In genomic region chr3:96563911-96564632, GRCm38 (mm10) we compare ENCODE assay signal across 8 mouse cellular contexts. TPM values are rescaled to one million over a fixed set of nuclear protein-coding genes. Genes with fewer than 3 reads are reported as not detected.
A peak's percentile ranks its signal among the peaks of the same experiment; 100 is the strongest.
DNase-seq lines count a peak whose midpoint lies in the region; ATAC-seq and TF ChIP-seq lines count a peak whose summit lies in the region.

No protein-coding gene starts in this region.

- H3K27ac ChIP-seq in embryonic facial prominence, embryonic 15.5 days (replicated peaks): peak overlapping the region; percentile 48; the same call in 1 of the 2 replicates
- H3K27ac ChIP-seq in thymus, adult 2 months (ENCODE audit: control insufficient read depth, insufficient read depth, low read length): no peak overlapping the region
- H3K27ac ChIP-seq in forebrain, postnatal 0 days (ENCODE audit: low read depth, low read length): no peak overlapping the region

- no peak overlapping the region for H3K4me2 ChIP-seq in embryonic facial prominence, embryonic 15.5 days (replicated peaks)
- no peak overlapping the region for H3K4me2 ChIP-seq in forebrain, postnatal 0 days (ENCODE audit: low read depth)

- H3K27me3 ChIP-seq in embryonic facial prominence, embryonic 15.5 days: no peaks in the 10 kb centered on the region
- no peaks in the 10 kb centered on the region for H3K27me3 ChIP-seq in thymus, adult 2 months (ENCODE audit: control insufficient read depth, insufficient read depth, low read length)
- no peaks in the 10 kb centered on the region for H3K27me3 ChIP-seq in forebrain, postnatal 0 days (ENCODE audit: insufficient read depth, low read length)

- intact Hi-C loops in heart, postnatal 14 days (cut with DNase I): no loop called here

- no peak for TF ChIP-seq CTCF in thymus, adult 2 months (IDR thresholded peaks at IDR 0.05; ENCODE audit: borderline replicate concordance, control insufficient read depth, extremely low read depth, insufficient read depth, low read length, poor library complexity)
- no peak for TF ChIP-seq CTCF in forebrain, postnatal 0 days (IDR thresholded peaks at IDR 0.05; ENCODE audit: low read depth)

- DNase-seq in heart, adult 9 months (ENCODE audit: low spot score in 2 of 2): peak; percentile 63 to 75
- DNase-seq in heart, postnatal 14 days: no peak
- peak; percentile 49 to 77 for DNase-seq in kidney, postnatal 25 days
- DNase-seq in cerebellum, adult 9-10 months: no peak
- no peak for DNase-seq in thymus, adult 2 months
- DNase-seq in forebrain, postnatal 0 days: no peak

- peaks cover 41% of the 10 kb centered on the region for H3K4me1 ChIP-seq in embryonic facial prominence, embryonic 15.5 days
- peaks cover 61% of the 10 kb centered on the region for H3K4me1 ChIP-seq in thymus, adult 2 months (replicated peaks; ENCODE audit: control insufficient read depth, insufficient read depth, low read length)
- H3K4me1 ChIP-seq in forebrain, postnatal 0 days (ENCODE audit: insufficient read depth): peaks cover 22% of the 10 kb centered on the region; the same call in 1 of the 2 replicates

- H3K9me3 ChIP-seq in embryonic facial prominence, embryonic 15.5 days (replicated peaks): no peaks in the 10 kb centered on the region
- H3K9me3 ChIP-seq in forebrain, postnatal 0 days (ENCODE audit: low read length): no peaks in the 10 kb centered on the region

- no peak overlapping the region for H3K4me3 ChIP-seq in embryonic facial prominence, embryonic 15.5 days (replicated peaks)
- H3K4me3 ChIP-seq in thymus, adult 2 months (ENCODE audit: control insufficient read depth, insufficient read depth, low read length): no peak overlapping the region
- H3K4me3 ChIP-seq in forebrain, postnatal 0 days (ENCODE audit: low read depth, low read length): no peak overlapping the region

- ATAC-seq in embryonic facial prominence, embryonic 15.5 days (ENCODE audit: insufficient number of reproducible peaks, low FRiP score, low TSS enrichment, low read depth): peak; percentile 30; the same call in 1 of the 2 replicates
- peak; percentile 1; the same call in 1 of the 2 replicates for ATAC-seq in megakaryocyte, adult 5-6 weeks (ENCODE audit: poor library complexity, severe bottlenecking)
- ATAC-seq in forebrain, postnatal 0 days: no peak

- TF ChIP-seq POLR2A in thymus, adult 2 months (IDR thresholded peaks at IDR 0.05; ENCODE audit: control insufficient read depth, extremely low read depth, insufficient read depth, low read length, poor library complexity): no peak

- 57% methylated on average over 10 of the region's 10 CpGs for WGBS in embryonic facial prominence, embryonic 15.5 days
- 40% methylated on average over 10 of the region's 10 CpGs for WGBS in thymus, adult 2 months
- WGBS in forebrain, postnatal 0 days: 74% methylated on average over 10 of the region's 10 CpGs

- peaks cover 21% of the 10 kb centered on the region for H3K36me3 ChIP-seq in embryonic facial prominence, embryonic 15.5 days
- H3K36me3 ChIP-seq in thymus, adult 2 months (ENCODE audit: control insufficient read depth, insufficient read depth, low read length): peaks cover 25% of the 10 kb centered on the region
- peaks cover 16% of the 10 kb centered on the region for H3K36me3 ChIP-seq in forebrain, postnatal 0 days (ENCODE audit: insufficient read depth)

- H3K9ac ChIP-seq in embryonic facial prominence, embryonic 15.5 days: no peak overlapping the region
- no peak overlapping the region for H3K9ac ChIP-seq in forebrain, postnatal 0 days

RNA-seq across cellular contexts. Expression of gene Txnip, which starts 6.3 kb away (rescaled TPM):
- total RNA-seq in heart, postnatal 14 days (2021): 100 to 1,000 TPM; 512 to 552 TPM
- polyA plus RNA-seq in embryonic facial prominence, embryonic 15.5 days (2015; fragmentation: Nextera tagmentation; extraction: Ambion mirVana): 179 and 184 TPM in 2 replicates
- 411 and 437 TPM in 2 replicates for total RNA-seq in megakaryocyte, adult 5-6 weeks (2015)
- total RNA-seq in megakaryocyte, adult 5-6 weeks (2017): 356 and 357 TPM in 2 replicates
- polyA plus RNA-seq in thymus, adult 2 months (2012; rRNA removed): 587 and 719 TPM in 2 replicates
- 122 and 176 TPM in 2 replicates for total RNA-seq in forebrain, postnatal 0 days (2014; rRNA removed)
- polyA plus RNA-seq in forebrain, postnatal 0 days (2015; fragmentation: Nextera tagmentation; extraction: Ambion mirVana): 116 and 135 TPM in 2 replicates

RNA-seq across cellular contexts. Expression of gene Gm16253, which starts 12.7 kb away (rescaled TPM):
- 1 to 10 TPM; 3.7 to 4.5 TPM for total RNA-seq in heart, postnatal 14 days (2021)
- polyA plus RNA-seq in embryonic facial prominence, embryonic 15.5 days (2015; fragmentation: Nextera tagmentation; extraction: Ambion mirVana): 1.5 and 2.0 TPM in 2 replicates
- total RNA-seq in megakaryocyte, adult 5-6 weeks (2015): not detected in 2 replicates
- total RNA-seq in megakaryocyte, adult 5-6 weeks (2017): 0.40 TPM in 1 of 2 replicates, not detected in the other
- not detected in 2 replicates for polyA plus RNA-seq in thymus, adult 2 months (2012; rRNA removed)
- not detected in 2 replicates for total RNA-seq in forebrain, postnatal 0 days (2014; rRNA removed)
- not detected in 2 replicates for polyA plus RNA-seq in forebrain, postnatal 0 days (2015; fragmentation: Nextera tagmentation; extraction: Ambion mirVana)

RNA-seq across cellular contexts. Expression of gene Polr3gl, which starts 29.9 kb away (rescaled TPM):
- 10 to 100 TPM; 21.8 to 25.3 TPM for total RNA-seq in heart, postnatal 14 days (2021)
- polyA plus RNA-seq in embryonic facial prominence, embryonic 15.5 days (2015; fragmentation: Nextera tagmentation; extraction: Ambion mirVana): 43.6 and 48.5 TPM in 2 replicates
- total RNA-seq in megakaryocyte, adult 5-6 weeks (2015): 22.8 and 26.3 TPM in 2 replicates
- total RNA-seq in megakaryocyte, adult 5-6 weeks (2017): 45.6 and 46.4 TPM in 2 replicates
- 17.8 and 18.2 TPM in 2 replicates for polyA plus RNA-seq in thymus, adult 2 months (2012; rRNA removed)
- 25.7 and 31.8 TPM in 2 replicates for total RNA-seq in forebrain, postnatal 0 days (2014; rRNA removed)
- 27.8 and 35.9 TPM in 2 replicates for polyA plus RNA-seq in forebrain, postnatal 0 days (2015; fragmentation: Nextera tagmentation; extraction: Ambion mirVana)

RNA-seq across cellular contexts. Expression of gene Ankrd34a, which starts 32.4 kb away (rescaled TPM):
- 1 to 10 TPM; 1.3 to 1.8 TPM for total RNA-seq in heart, postnatal 14 days (2021)
- 2.2 and 3.0 TPM in 2 replicates for polyA plus RNA-seq in embryonic facial prominence, embryonic 15.5 days (2015; fragmentation: Nextera tagmentation; extraction: Ambion mirVana)
- not detected in 2 replicates for total RNA-seq in megakaryocyte, adult 5-6 weeks (2015)
- total RNA-seq in megakaryocyte, adult 5-6 weeks (2017): not detected in 2 replicates
- polyA plus RNA-seq in thymus, adult 2 months (2012; rRNA removed): 0.18 and 0.49 TPM in 2 replicates
- total RNA-seq in forebrain, postnatal 0 days (2014; rRNA removed): 17.7 and 19.3 TPM in 2 replicates
- 17.6 and 19.2 TPM in 2 replicates for polyA plus RNA-seq in forebrain, postnatal 0 days (2015; fragmentation: Nextera tagmentation; extraction: Ambion mirVana)

RNA-seq across cellular contexts. Expression of gene Lix1l, which starts 36.9 kb away (rescaled TPM):
- total RNA-seq in heart, postnatal 14 days (2021): 10 to 100 TPM; 28.3 to 28.6 TPM
- polyA plus RNA-seq in embryonic facial prominence, embryonic 15.5 days (2015; fragmentation: Nextera tagmentation; extraction: Ambion mirVana): 8.7 and 10.1 TPM in 2 replicates
- 0.59 and 1.7 TPM in 2 replicates for total RNA-seq in megakaryocyte, adult 5-6 weeks (2015)
- 1.7 TPM in 2 replicates for total RNA-seq in megakaryocyte, adult 5-6 weeks (2017)
- 4.6 and 8.2 TPM in 2 replicates for polyA plus RNA-seq in thymus, adult 2 months (2012; rRNA removed)
- 53.5 and 59.9 TPM in 2 replicates for total RNA-seq in forebrain, postnatal 0 days (2014; rRNA removed)
- polyA plus RNA-seq in forebrain, postnatal 0 days (2015; fragmentation: Nextera tagmentation; extraction: Ambion mirVana): 3.5 and 3.7 TPM in 2 replicates

Comparison
In these comparisons a context has a peak if more than half of its experiments do, and no peak if none do; other contexts are left out.
1. DNase-seq: peak in heart, adult 9 months (2 of 2) and kidney, postnatal 25 days (2 of 2); none in heart, postnatal 14 days (0 of 2), cerebellum, adult 9-10 months (single experiment), thymus, adult 2 months (single experiment) and forebrain, postnatal 0 days (single experiment).